Mouse (Mus musculus): ENCODE data around the gene Wdr45b. TPM values are rescaled to one million over a fixed set of nuclear protein-coding genes. Genes with fewer than 3 reads are reported as not detected.
"Not testable (repeated sequence)": the region's sequence is repeated elsewhere in the genome, so short reads cannot be mapped to it uniquely, and the experiment has no call there.

Wdr45b gene
- polyA plus RNA-seq, 1 experiment from 2014 or later, result 95.3 TPM

- DNase-seq, result no peak
Measured at GRCm38 (mm10) chr11:121370337-121370994, 16.2 kb upstream of the Wdr45b start.

GRCm38 (mm10) chr11:121369622-121370021, 15.4 kb upstream of the Wdr45b start:
- Histone ChIP-seq H3K9ac (replicated peaks; ENCODE audit: low read length) (no peak overlapping the region), H3K4me2 (ENCODE audit: low read length) (no peak overlapping the region), H3K4me3 (replicated peaks; ENCODE audit: low read depth, low read length) (no peak overlapping the region), H3K27ac (replicated peaks; ENCODE audit: low read depth, low read length) (no peak overlapping the region), H3K27me3 (ENCODE audit: control insufficient read depth, insufficient read depth, low read length) (no peaks in the 10 kb centered on the region), H3K36me3 (ENCODE audit: control insufficient read depth, insufficient read depth, low read length) (no peaks in the 10 kb centered on the region), H3K4me1 (ENCODE audit: control insufficient read depth, insufficient read depth, low read length) (no peaks in the 10 kb centered on the region), H3K9me3 (ENCODE audit: control insufficient read depth, low read length) (no peaks in the 10 kb centered on the region)
- ATAC-seq (ENCODE audit: low FRiP score, low TSS enrichment) (no peak), DNase-seq (peak; percentile 53)
- WGBS, result 71% methylated on average over 6 of the region's 6 CpGs

More at GRCm38 (mm10) chr11:121370337-121370994, 16.2 kb upstream of the Wdr45b start:
- 83% methylated on average over 6 of the region's 6 CpGs for WGBS
- Histone ChIP-seq H3K27ac (replicated peaks; ENCODE audit: low read depth, low read length) (no peak overlapping the region), H3K4me2 (ENCODE audit: low read length) (no peak overlapping the region), H3K27me3 (ENCODE audit: control insufficient read depth, insufficient read depth, low read length) (no peaks in the 10 kb centered on the region), H3K36me3 (ENCODE audit: control insufficient read depth, insufficient read depth, low read length) (no peaks in the 10 kb centered on the region), H3K4me1 (ENCODE audit: control insufficient read depth, insufficient read depth, low read length) (no peaks in the 10 kb centered on the region), H3K4me3 (replicated peaks; ENCODE audit: low read depth, low read length) (no peak overlapping the region), H3K9ac (replicated peaks; ENCODE audit: low read length) (no peak overlapping the region), H3K9me3 (ENCODE audit: control insufficient read depth, low read length) (no peaks in the 10 kb centered on the region)
- no peak for ATAC-seq (ENCODE audit: low FRiP score, low TSS enrichment)

- no peak for DNase-seq
- 88% methylated on average over 1 of the region's 1 CpGs for WGBS
Measured at GRCm38 (mm10) chr11:121368731-121369130, 14.5 kb upstream of the Wdr45b start.

GRCm38 (mm10) chr11:121367170-121367707, 13.0 kb upstream of the Wdr45b start:
- H3K27me3 ChIP-seq (ENCODE audit: control insufficient read depth, insufficient read depth, low read length), result no peaks in the 10 kb centered on the region
- no peaks in the 10 kb centered on the region for H3K4me1 ChIP-seq (ENCODE audit: control insufficient read depth, insufficient read depth, low read length)
- no peak overlapping the region for H3K27ac ChIP-seq (replicated peaks; ENCODE audit: low read depth, low read length)
- no peak for ATAC-seq (ENCODE audit: low FRiP score, low TSS enrichment)
- no peak overlapping the region for H3K4me3 ChIP-seq (replicated peaks; ENCODE audit: low read depth, low read length)
- H3K4me2 ChIP-seq (ENCODE audit: low read length), result no peak overlapping the region
- no peaks in the 10 kb centered on the region for H3K9me3 ChIP-seq (ENCODE audit: control insufficient read depth, low read length)
- H3K9ac ChIP-seq (replicated peaks; ENCODE audit: low read length), result no peak overlapping the region
- WGBS, result 70% methylated on average over 5 of the region's 5 CpGs
- no peaks in the 10 kb centered on the region for H3K36me3 ChIP-seq (ENCODE audit: control insufficient read depth, insufficient read depth, low read length)
- no peak for DNase-seq

More at GRCm38 (mm10) chr11:121368731-121369130, 14.5 kb upstream of the Wdr45b start:
- Histone ChIP-seq H3K9ac (replicated peaks; ENCODE audit: low read length) (no peak overlapping the region), H3K27ac (replicated peaks; ENCODE audit: low read depth, low read length) (no peak overlapping the region), H3K4me1 (ENCODE audit: control insufficient read depth, insufficient read depth, low read length) (no peaks in the 10 kb centered on the region), H3K9me3 (ENCODE audit: control insufficient read depth, low read length) (no peaks in the 10 kb centered on the region), H3K4me3 (replicated peaks; ENCODE audit: low read depth, low read length) (no peak overlapping the region), H3K36me3 (ENCODE audit: control insufficient read depth, insufficient read depth, low read length) (no peaks in the 10 kb centered on the region), H3K4me2 (ENCODE audit: low read length) (no peak overlapping the region), H3K27me3 (ENCODE audit: control insufficient read depth, insufficient read depth, low read length) (no peaks in the 10 kb centered on the region)
- no peak for ATAC-seq (ENCODE audit: low FRiP score, low TSS enrichment)

GRCm38 (mm10) chr11:121362212-121362611, 8.0 kb upstream of the Wdr45b start:
- Histone ChIP-seq H3K4me1 (ENCODE audit: control insufficient read depth, insufficient read depth, low read length) (no peaks in the 10 kb centered on the region), H3K4me2 (ENCODE audit: low read length) (no peak overlapping the region), H3K27me3 (ENCODE audit: control insufficient read depth, insufficient read depth, low read length) (no peaks in the 10 kb centered on the region), H3K4me3 (replicated peaks; ENCODE audit: low read depth, low read length) (no peak overlapping the region), H3K36me3 (ENCODE audit: control insufficient read depth, insufficient read depth, low read length) (no peaks in the 10 kb centered on the region), H3K9ac (replicated peaks; ENCODE audit: low read length) (no peak overlapping the region), H3K9me3 (ENCODE audit: control insufficient read depth, low read length) (no peaks in the 10 kb centered on the region), H3K27ac (replicated peaks; ENCODE audit: low read depth, low read length) (no peak overlapping the region)
- no peak for DNase-seq
- 33% methylated on average over 5 of the region's 5 CpGs for WGBS
- no peak for ATAC-seq (ENCODE audit: low FRiP score, low TSS enrichment)

GRCm38 (mm10) chr11:121353326-121354090, 737 bp downstream of the Wdr45b start:
- H3K9me3 ChIP-seq (ENCODE audit: control insufficient read depth, low read length), result no peaks in the 10 kb centered on the region
- 0 out of 2 replicates have a peak, but pooled peaks cover under 1% of the 10 kb centered on the region for H3K36me3 ChIP-seq (ENCODE audit: control insufficient read depth, insufficient read depth, low read length)
- H3K4me2 ChIP-seq (ENCODE audit: low read length), result peak overlapping the region; percentile 84
- no peak; the same call in 1 of the 2 replicates for ATAC-seq (ENCODE audit: low FRiP score, low TSS enrichment)
- peak overlapping the region; percentile 92 for H3K4me3 ChIP-seq (replicated peaks; ENCODE audit: low read depth, low read length)
- DNase-seq, result peak; percentile 37
- peak overlapping the region; percentile 90 for H3K9ac ChIP-seq (replicated peaks; ENCODE audit: low read length)
- WGBS, result 3% methylated on average over 41 of the region's 41 CpGs
- H3K27me3 ChIP-seq (ENCODE audit: control insufficient read depth, insufficient read depth, low read length), result no peaks in the 10 kb centered on the region
- H3K27ac ChIP-seq (replicated peaks; ENCODE audit: low read depth, low read length), result peak overlapping the region; percentile 89
- H3K4me1 ChIP-seq (ENCODE audit: control insufficient read depth, insufficient read depth, low read length), result peaks cover 14% of the 10 kb centered on the region

- not testable (repeated sequence) for DNase-seq; H3K9ac ChIP-seq (replicated peaks; ENCODE audit: low read length); H3K4me1 ChIP-seq (ENCODE audit: control insufficient read depth, insufficient read depth, low read length); H3K27ac ChIP-seq (replicated peaks; ENCODE audit: low read depth, low read length); H3K4me3 ChIP-seq (replicated peaks; ENCODE audit: low read depth, low read length); H3K4me2 ChIP-seq (ENCODE audit: low read length); ATAC-seq (ENCODE audit: low FRiP score, low TSS enrichment); H3K27me3 ChIP-seq (ENCODE audit: control insufficient read depth, insufficient read depth, low read length); H3K9me3 ChIP-seq (ENCODE audit: control insufficient read depth, low read length)
- WGBS, result 88% methylated on average over 3 of the region's 3 CpGs
- H3K36me3 ChIP-seq (ENCODE audit: control insufficient read depth, insufficient read depth, low read length), result peaks cover 16% of the 10 kb centered on the region; the same call in 1 of the 2 replicates
Measured at GRCm38 (mm10) chr11:121348727-121349126, 5.5 kb downstream of the Wdr45b start.

GRCm38 (mm10) chr11:121348166-121348565, 6.1 kb downstream of the Wdr45b start:
- WGBS, result 98% methylated on average over 2 of the region's 2 CpGs
- DNase-seq (no peak), ATAC-seq (ENCODE audit: low FRiP score, low TSS enrichment) (no peak)
- Histone ChIP-seq H3K36me3 (ENCODE audit: control insufficient read depth, insufficient read depth, low read length) (peaks cover 16% of the 10 kb centered on the region; the same call in 1 of the 2 replicates), H3K27ac (replicated peaks; ENCODE audit: low read depth, low read length) (no peak overlapping the region), H3K4me3 (replicated peaks; ENCODE audit: low read depth, low read length) (no peak overlapping the region), H3K9ac (replicated peaks; ENCODE audit: low read length) (no peak overlapping the region), H3K9me3 (ENCODE audit: control insufficient read depth, low read length) (no peaks in the 10 kb centered on the region), H3K4me2 (ENCODE audit: low read length) (no peak overlapping the region), H3K27me3 (ENCODE audit: control insufficient read depth, insufficient read depth, low read length) (no peaks in the 10 kb centered on the region), H3K4me1 (ENCODE audit: control insufficient read depth, insufficient read depth, low read length) (peaks cover 5% of the 10 kb centered on the region)

Measured in midbrain, embryonic 14.5 days (tissue).